Mouse (Mus musculus) neural tube, embryonic 11.5 days (tissue): ENCODE data around the gene E2f4. TPM values are rescaled to one million over a fixed set of nuclear protein-coding genes. Genes with fewer than 3 reads are reported as not detected.

Source experiments
- ATAC-seq: fragments of 200-750 bp; cut with Nextera tagmentation; 2 replicates; pipeline ENCODE4 v1.8.0; 2017; ENCODE audit warnings: moderate number of reproducible peaks, mild to moderate bottlenecking, moderate TSS enrichment, moderate library complexity; ENCODE audit not compliant: insufficient read depth, low FRiP score, low TSS enrichment
- DNase-seq: peaks from one replicate; pipeline ENCODE4 v3.0.0-alpha.2; 2015; ENCODE audit warnings: low spot score
- H3K27ac ChIP-seq: fragments of 300-500 bp; sonication (generic); 2 replicates; pipeline ENCODE4 v1.5.1; 2014; ENCODE audit warnings: low read depth, mild to moderate bottlenecking, low read length
- H3K27me3 ChIP-seq: fragments of 300-500 bp; sonication (generic); 2 replicates; pipeline ENCODE4 v1.6.1; 2014; ENCODE audit warnings: mild to moderate bottlenecking, low read length, mixed read lengths; ENCODE audit not compliant: control insufficient read depth, insufficient read depth
- H3K36me3 ChIP-seq: fragments of 300-500 bp; sonication (generic); 2 replicates; pipeline ENCODE4 v1.6.1; 2014; ENCODE audit warnings: mild to moderate bottlenecking, low read length, moderate library complexity, mixed read lengths; ENCODE audit not compliant: control insufficient read depth, insufficient read depth
- H3K4me1 ChIP-seq: fragments of 300-500 bp; sonication (generic); 2 replicates; pipeline ENCODE4 v1.6.1; 2014; ENCODE audit warnings: low read length, mixed read lengths; ENCODE audit not compliant: control insufficient read depth, insufficient read depth
- H3K4me2 ChIP-seq: fragments of 300-500 bp; sonication (generic); 2 replicates; pipeline ENCODE4 v1.6.1; 2014; ENCODE audit warnings: low read depth, mild to moderate bottlenecking, moderate library complexity
- H3K4me3 ChIP-seq: fragments of 300-500 bp; sonication (generic); 2 replicates; pipeline ENCODE4 v1.5.1; 2014; ENCODE audit warnings: low read depth, low read length
- H3K9ac ChIP-seq: fragments of 300-500 bp; sonication (generic); 2 replicates; pipeline ENCODE4 v1.6.1; 2014; ENCODE audit warnings: mild to moderate bottlenecking, low read length
- H3K9me3 ChIP-seq: fragments of 300-500 bp; sonication (generic); 2 replicates; pipeline ENCODE4 v1.6.1; 2016; ENCODE audit warnings: low read length; ENCODE audit not compliant: control insufficient read depth
- WGBS: fragments of 180-500 bp; shearing (Covaris S2); extraction: QIAGEN DNeasy Blood & Tissue Kit; methylation state at CpG from one replicate; pipeline ENCODE4 v1.1.7; 2014; 5-methylcytosine and 5-hydroxymethylcytosine counted together
- polyA plus RNA-seq: library from polyadenylated mRNA; unstranded; fragments of >200 nt; fragmentation: Nextera tagmentation; extraction: Ambion mirVana; gene quantifications from 2 replicates; pipeline ENCODE4 v1.2.1, GENCODE M21; 2014

The E2f4 gene
- polyA plus RNA-seq, 1 experiment from 2014 or later = 103 TPM

- Histone ChIP-seq H3K27ac (no peak overlapping the region), H3K4me2 (peak overlapping the region; percentile 63), H3K27me3 (peaks cover 90% of the 10 kb centered on the region), H3K9me3 (no peaks in the 10 kb centered on the region), H3K36me3 (no peaks in the 10 kb centered on the region), H3K4me1 (0 out of 2 replicates have a peak, but pooled peaks cover 2% of the 10 kb centered on the region), H3K4me3 (peak overlapping the region; percentile 36), H3K9ac (peak overlapping the region; percentile 53)
- ATAC-seq = peak; percentile 60
- DNase-seq = peak; percentile 72
- 3% methylated on average over 30 of the region's 30 CpGs for WGBS
Measured at GRCm38 (mm10) chr8:105276292-105277120, 21.0 kb upstream of the E2f4 start.

- WGBS = 3% methylated on average over 27 of the region's 28 CpGs
- Histone ChIP-seq H3K27me3 (peaks cover 68% of the 10 kb centered on the region), H3K4me2 (no peak overlapping the region), H3K36me3 (0 out of 2 replicates have a peak, but pooled peaks cover 4% of the 10 kb centered on the region), H3K9ac (no peak overlapping the region), H3K9me3 (no peaks in the 10 kb centered on the region), H3K4me3 (0 out of 2 replicates have a peak overlapping the region, but pooled peaks have one; percentile 7), H3K4me1 (0 out of 2 replicates have a peak, but pooled peaks cover 2% of the 10 kb centered on the region), H3K27ac (no peak overlapping the region)
- DNase-seq (peak; percentile 33), ATAC-seq (0 out of 2 replicates have a peak, but pooled peaks have one; percentile 2)
Measured at GRCm38 (mm10) chr8:105278911-105279334, 18.5 kb upstream of the E2f4 start.

GRCm38 (mm10) chr8:105280567-105280966 lies 16.9 kb upstream of the E2f4 start:
- Histone ChIP-seq H3K9ac (no peak overlapping the region), H3K27me3 (peaks cover 52% of the 10 kb centered on the region), H3K4me2 (no peak overlapping the region), H3K4me3 (no peak overlapping the region), H3K9me3 (no peaks in the 10 kb centered on the region), H3K36me3 (0 out of 2 replicates have a peak, but pooled peaks cover 4% of the 10 kb centered on the region), H3K4me1 (0 out of 2 replicates have a peak, but pooled peaks cover 2% of the 10 kb centered on the region), H3K27ac (no peak overlapping the region)
- WGBS = 65% methylated on average over 3 of the region's 3 CpGs
- DNase-seq = no peak
- ATAC-seq = no peak

- Histone ChIP-seq H3K27ac (no peak overlapping the region), H3K36me3 (0 out of 2 replicates have a peak, but pooled peaks cover 4% of the 10 kb centered on the region), H3K4me2 (no peak overlapping the region), H3K4me3 (no peak overlapping the region), H3K9me3 (no peaks in the 10 kb centered on the region), H3K27me3 (peaks cover 40% of the 10 kb centered on the region), H3K4me1 (no peaks in the 10 kb centered on the region), H3K9ac (no peak overlapping the region)
- WGBS = 82% methylated on average over 12 of the region's 12 CpGs
- no peak for DNase-seq
- ATAC-seq = no peak
Measured at GRCm38 (mm10) chr8:105281821-105282220, 15.6 kb upstream of the E2f4 start.

DNA sequence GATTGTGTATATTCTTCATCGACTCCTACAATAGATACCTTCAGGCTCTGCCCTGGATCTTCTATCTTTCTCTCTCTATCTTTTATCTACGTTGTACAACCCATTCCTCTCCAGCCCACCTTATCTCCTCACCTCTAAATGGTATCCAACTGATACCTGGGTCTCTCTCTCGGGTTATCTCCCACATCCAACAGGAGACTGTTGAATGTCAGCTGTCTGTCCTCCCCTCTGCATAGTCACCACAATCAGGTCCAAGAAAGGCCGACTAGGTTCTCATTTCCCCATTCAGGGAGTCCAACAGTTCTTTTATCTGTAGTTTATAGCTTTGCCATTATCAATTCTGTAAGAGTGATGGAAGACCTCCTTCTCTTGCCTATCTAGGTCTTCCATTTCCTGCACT lies 15.2 kb upstream of the E2f4 start:
- no peak overlapping the region for H3K4me2 ChIP-seq
- no peaks in the 10 kb centered on the region for H3K9me3 ChIP-seq
- 85% methylated on average over 4 of the region's 4 CpGs for WGBS
- DNase-seq (no peak), ATAC-seq (no peak)
- H3K4me3 ChIP-seq = no peak overlapping the region
- no peak overlapping the region for H3K9ac ChIP-seq
- H3K27ac ChIP-seq = no peak overlapping the region
- H3K4me1 ChIP-seq = no peaks in the 10 kb centered on the region
- 0 out of 2 replicates have a peak, but pooled peaks cover 4% of the 10 kb centered on the region for H3K36me3 ChIP-seq
- H3K27me3 ChIP-seq = peaks cover 35% of the 10 kb centered on the region

DNA sequence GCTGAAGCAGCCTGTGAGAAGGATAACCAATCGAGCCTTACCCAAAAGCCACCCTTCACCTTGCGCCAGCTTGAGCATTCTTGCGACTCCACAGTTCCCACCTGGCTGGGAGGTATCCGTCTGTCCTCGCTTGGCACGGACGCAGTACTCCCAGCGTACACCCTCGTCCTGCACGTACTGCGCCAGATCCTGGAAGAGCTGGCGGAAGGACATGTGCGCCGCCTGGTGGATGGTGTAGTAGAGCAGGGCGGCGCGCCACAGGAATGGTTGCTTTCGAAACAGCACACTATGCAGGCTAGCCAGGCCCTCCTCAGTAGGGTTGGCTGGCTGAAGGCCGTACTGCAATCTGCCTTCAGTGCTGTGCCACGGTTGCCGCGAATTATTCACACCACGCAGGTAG lies 14.4 kb upstream of the E2f4 start:
- no peaks in the 10 kb centered on the region for H3K4me1 ChIP-seq
- no peak overlapping the region for H3K4me2 ChIP-seq
- no peak overlapping the region for H3K4me3 ChIP-seq
- no peak overlapping the region for H3K27ac ChIP-seq
- H3K27me3 ChIP-seq = peaks cover 27% of the 10 kb centered on the region
- 0 out of 2 replicates have a peak, but pooled peaks cover 4% of the 10 kb centered on the region for H3K36me3 ChIP-seq
- H3K9me3 ChIP-seq = no peaks in the 10 kb centered on the region
- peak; percentile 64 for DNase-seq
- WGBS = 15% methylated on average over 21 of the region's 23 CpGs
- H3K9ac ChIP-seq = no peak overlapping the region
- ATAC-seq = peak; percentile 40; the same call in 1 of the 2 replicates

- DNase-seq = no peak
- Histone ChIP-seq H3K9me3 (no peaks in the 10 kb centered on the region), H3K4me3 (no peak overlapping the region), H3K4me2 (no peak overlapping the region), H3K27ac (no peak overlapping the region), H3K9ac (no peak overlapping the region), H3K4me1 (0 out of 2 replicates have a peak, but pooled peaks cover 10% of the 10 kb centered on the region), H3K36me3 (0 out of 2 replicates have a peak, but pooled peaks cover 4% of the 10 kb centered on the region), H3K27me3 (peaks cover 10% of the 10 kb centered on the region)
- WGBS = 44% methylated on average over 12 of the region's 12 CpGs
- no peak for ATAC-seq
Measured at GRCm38 (mm10) chr8:105285514-105285913, 11.9 kb upstream of the E2f4 start.

DNA sequence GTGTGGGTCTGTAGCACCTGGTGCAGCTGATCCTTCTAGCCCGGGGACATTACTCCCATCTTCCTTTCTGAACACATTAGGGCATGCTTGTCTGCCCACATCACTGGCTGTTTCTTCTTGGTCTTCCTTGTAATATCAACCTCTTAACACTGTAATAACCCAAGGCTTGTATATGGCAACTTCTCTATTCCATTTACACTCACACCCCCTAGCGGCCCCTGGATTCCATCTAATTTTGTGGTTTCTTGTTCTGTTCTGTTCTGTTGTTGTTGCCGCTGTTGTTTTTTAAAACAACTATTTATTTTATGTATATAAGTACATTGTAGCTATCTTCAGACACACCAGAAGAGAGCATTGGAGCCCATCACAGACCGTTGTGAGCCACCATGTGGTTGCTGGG lies 10.6 kb upstream of the E2f4 start:
- H3K4me3 ChIP-seq = no peak overlapping the region
- H3K9ac ChIP-seq = no peak overlapping the region; the same call in 1 of the 2 replicates
- H3K4me2 ChIP-seq = peak overlapping the region; percentile 7; the same call in 1 of the 2 replicates
- peaks cover 11% of the 10 kb centered on the region for H3K27me3 ChIP-seq
- WGBS = 88% methylated on average over 4 of the region's 4 CpGs
- H3K27ac ChIP-seq = no peak overlapping the region
- no peaks in the 10 kb centered on the region for H3K9me3 ChIP-seq
- ATAC-seq (no peak), DNase-seq (no peak)
- H3K4me1 ChIP-seq = 0 out of 2 replicates have a peak, but pooled peaks cover 10% of the 10 kb centered on the region
- H3K36me3 ChIP-seq = 0 out of 2 replicates have a peak, but pooled peaks cover 2% of the 10 kb centered on the region
